Mouse (Mus musculus): ENCODE measurements around the gene Zfp972. TPM values are rescaled to one million over a fixed set of nuclear protein-coding genes. Genes with fewer than 3 reads are reported as not detected.

Gene Zfp972
- polyA plus RNA-seq (2015; fragmentation: Nextera tagmentation; extraction: Ambion mirVana), result not detected in 2 replicates

DNA sequence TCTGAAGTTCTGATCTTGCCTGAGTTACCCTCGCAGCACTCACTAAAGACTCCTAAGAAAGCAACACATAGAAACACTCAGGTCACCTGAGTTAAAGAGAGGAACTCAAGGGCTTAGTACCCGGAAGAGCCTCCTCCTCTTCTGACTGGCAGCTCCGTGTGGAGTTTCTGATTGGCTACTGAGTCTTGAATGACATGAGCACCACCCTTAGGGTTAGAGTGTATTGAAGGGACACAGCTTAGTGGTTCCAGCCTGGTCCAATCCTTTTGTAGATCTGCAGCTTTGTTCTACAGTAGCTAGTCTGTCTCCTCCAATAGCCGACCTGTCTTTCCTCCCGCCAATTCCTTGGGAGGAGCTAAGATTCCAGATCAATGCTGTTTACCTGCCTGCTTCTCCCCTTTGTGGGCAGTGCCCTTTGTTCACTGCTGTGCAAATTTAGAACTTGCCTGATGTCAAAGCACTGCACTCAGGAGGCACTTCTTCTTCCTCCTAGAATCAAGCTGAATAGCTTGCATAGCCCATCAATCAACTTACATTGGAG lies at the start of gene Zfp972:
TSS of gene Zfp972 (minus strand) at position 51 of the 541 bp plus-strand sequence.

DNA sequence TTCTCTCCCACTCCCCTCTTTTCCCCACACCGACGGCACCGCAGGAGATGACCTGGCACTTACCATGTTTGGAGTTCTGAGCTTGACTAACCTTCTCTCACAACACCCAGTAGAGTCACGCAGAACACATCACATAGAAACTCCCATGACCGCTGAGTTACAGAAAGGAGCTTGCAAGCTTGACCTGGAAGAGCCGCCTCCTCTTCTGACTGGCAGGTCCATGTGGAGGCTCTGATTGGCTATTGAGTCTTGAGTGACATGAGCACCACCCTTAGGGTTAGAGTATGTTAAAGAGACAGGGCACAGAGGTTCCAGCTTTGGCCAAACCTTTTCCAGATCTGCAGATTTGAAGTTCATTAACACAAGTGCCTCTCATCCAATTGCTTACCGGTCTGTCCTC lies 31.7 kb upstream of the Zfp972 start, which contains the start of gene Gm14326:
TSS of gene Gm14326 (minus strand) at position 153 of the 400 bp plus-strand sequence.

DNA sequence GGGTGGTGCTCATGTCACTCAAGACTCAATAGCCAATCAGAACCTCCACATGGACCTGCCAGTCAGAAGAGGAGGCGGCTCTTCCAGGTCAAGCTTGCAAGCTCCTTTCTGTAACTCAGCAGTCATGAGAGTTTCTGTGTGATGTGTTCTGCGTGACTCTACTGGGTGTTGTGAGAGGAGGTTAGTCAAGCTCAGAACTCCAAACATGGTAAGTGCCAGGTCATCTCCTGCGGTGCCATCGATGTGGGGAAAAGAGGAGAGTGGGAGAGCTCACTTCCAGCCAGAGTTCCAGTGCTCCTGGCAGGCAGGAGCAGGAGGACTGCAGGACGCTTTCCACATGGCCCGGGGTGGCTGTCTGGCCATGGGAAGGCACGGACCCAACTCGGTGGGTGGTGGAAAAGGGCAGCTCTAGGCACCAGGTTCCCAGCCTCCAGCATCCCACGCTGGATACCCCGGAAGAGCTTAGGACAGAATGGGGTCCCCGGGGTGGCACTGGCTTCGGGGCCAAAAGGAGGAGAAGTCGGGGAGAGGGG lies 28.3 kb downstream of the Zfp972 start, which contains the start of gene Gm14327:
TSS of gene Gm14327 (plus strand) at position 51 of the 533 bp plus-strand sequence.

Other genes starting within 250 kb of the Zfp972 start
- gene Gm14322, start 166.3 kb downstream of the Zfp972 start, polyA plus RNA-seq (2015; fragmentation: Nextera tagmentation; extraction: Ambion mirVana), result 2.3 and 3.3 TPM in 2 replicates
- gene Gm14325, start 85.3 kb downstream of the Zfp972 start, polyA plus RNA-seq (2015; fragmentation: Nextera tagmentation; extraction: Ambion mirVana), result 24.3 and 25.3 TPM in 2 replicates
- 1.9 TPM in 2 replicates for gene Gm14327, start 28.5 kb downstream of the Zfp972 start, polyA plus RNA-seq (2015; fragmentation: Nextera tagmentation; extraction: Ambion mirVana)
- gene Gm14326, start 31.7 kb upstream of the Zfp972 start, polyA plus RNA-seq (2015; fragmentation: Nextera tagmentation; extraction: Ambion mirVana), result 18.9 and 24.3 TPM in 2 replicates
- gene Zfp971, start 97.7 kb upstream of the Zfp972 start, polyA plus RNA-seq (2015; fragmentation: Nextera tagmentation; extraction: Ambion mirVana), result 6.0 and 7.7 TPM in 2 replicates
- 7.4 and 8.0 TPM in 2 replicates for gene Zfp931, start 152.9 kb upstream of the Zfp972 start, polyA plus RNA-seq (2015; fragmentation: Nextera tagmentation; extraction: Ambion mirVana)
- gene Phactr3, start 193.4 kb upstream of the Zfp972 start, polyA plus RNA-seq (2015; fragmentation: Nextera tagmentation; extraction: Ambion mirVana), result 0.17 and 0.46 TPM in 2 replicates